Mouse (Mus musculus): ENCODE measurements around the gene Plcz1.

GRCm38 (mm10) chr6:139947106-139947879 lies 94.0 kb downstream of the Plcz1 start:
- TF ChIP-seq MAZ (IDR thresholded peaks at IDR 0.05; ENCODE audit: low read depth, low read length) (no peak), RAD21 (IDR thresholded peaks at IDR 0.05; ENCODE audit: low read depth, low read length) (no peak), MAFK (IDR thresholded peaks at IDR 0.05; ENCODE audit: borderline replicate concordance, low read depth, low read length) (no peak), POLR2A (IDR thresholded peaks at IDR 0.05; ENCODE audit: control insufficient read depth in 1 of 2, insufficient read depth in 1 of 2, low read depth in 1 of 2, low read length in 2 of 2, poor library complexity in 1 of 2) (no peak), EP300 (IDR thresholded peaks at IDR 0.05; ENCODE audit: low read depth in 1 of 2, low read length in 2 of 2) (no peak), RCOR1 (IDR thresholded peaks at IDR 0.05; ENCODE audit: low read depth, low read length) (no peak), CTCF (IDR thresholded peaks at IDR 0.05 in 2 of 3, conservative IDR thresholded peaks at IDR 0.05 in 1 of 3; ENCODE audit: control insufficient read depth in 1 of 3, insufficient read depth in 1 of 3, low read depth in 2 of 3, low read length in 3 of 3, poor library complexity in 1 of 3, severe bottlenecking in 1 of 3) (no peak)
